Mouse (Mus musculus) kidney, embryonic 15.5 days (tissue): ENCODE measurements around the gene 1700016D06Rik. TPM values are rescaled to one million over a fixed set of nuclear protein-coding genes. Genes with fewer than 3 reads are reported as not detected.

Experiments used
- ATAC-seq: fragments of 200-750 bp; cut with Nextera tagmentation; replicated peaks from 2 replicates; pipeline ENCODE4 v1.8.0; 2017; ENCODE audit warnings: moderate TSS enrichment; ENCODE audit not compliant: low FRiP score
- H3K27ac ChIP-seq: fragments of 300-500 bp; sonication (generic); 2 replicates; pipeline ENCODE4 v1.5.1; 2015; ENCODE audit warnings: mild to moderate bottlenecking, inconsistent platforms
- H3K27me3 ChIP-seq: fragments of 300-500 bp; sonication (generic); 2 replicates; pipeline ENCODE4 v1.6.1; 2015; ENCODE audit warnings: inconsistent platforms
- H3K36me3 ChIP-seq: fragments of 300-500 bp; sonication (generic); 2 replicates; pipeline ENCODE4 v1.6.1; 2015; ENCODE audit warnings: inconsistent platforms
- H3K4me1 ChIP-seq: fragments of 300-500 bp; sonication (generic); 2 replicates; pipeline ENCODE4 v1.6.1; 2015; ENCODE audit warnings: inconsistent platforms
- H3K4me2 ChIP-seq: fragments of 300-500 bp; sonication (generic); 2 replicates; pipeline ENCODE4 v1.6.1; 2015; ENCODE audit warnings: moderate library complexity, mild to moderate bottlenecking, inconsistent platforms
- H3K4me3 ChIP-seq: fragments of 300-500 bp; sonication (generic); replicated peaks from 2 replicates; pipeline ENCODE4 v1.5.1; 2015; ENCODE audit warnings: mild to moderate bottlenecking, inconsistent platforms
- H3K9ac ChIP-seq: fragments of 300-500 bp; sonication (generic); 2 replicates; pipeline ENCODE4 v1.6.1; 2015; ENCODE audit warnings: mild to moderate bottlenecking, inconsistent platforms
- H3K9me3 ChIP-seq: fragments of 300-500 bp; sonication (generic); replicated peaks from 2 replicates; pipeline ENCODE4 v1.6.1; 2016; ENCODE audit warnings: inconsistent platforms
- WGBS: fragments of 180-500 bp; shearing (Covaris S2); methylation state at CpG from one replicate; pipeline ENCODE4 v1.1.7; 2015; ENCODE audit warnings: mixed read lengths; 5-methylcytosine and 5-hydroxymethylcytosine counted together
- polyA plus RNA-seq: library from polyadenylated mRNA; unstranded; fragments of >200 nt; fragmentation: Nextera tagmentation; extraction: Ambion mirVana; gene quantifications from 2 replicates; pipeline ENCODE4 v1.2.1, GENCODE M21; 2015

Gene 1700016D06Rik
- polyA plus RNA-seq, 1 experiment from 2014 or later, result not detected

- 94% methylated on average over 5 of the region's 5 CpGs for WGBS
- no peaks in the 10 kb centered on the region for H3K9me3 ChIP-seq
- H3K36me3 ChIP-seq, result no peaks in the 10 kb centered on the region
- H3K27ac ChIP-seq, result no peak overlapping the region
- H3K4me2 ChIP-seq, result no peak overlapping the region
- no peak for ATAC-seq
- peaks cover 3% of the 10 kb centered on the region; the same call in 1 of the 2 replicates for H3K4me1 ChIP-seq
- no peak overlapping the region for H3K9ac ChIP-seq
- no peak overlapping the region for H3K4me3 ChIP-seq
- H3K27me3 ChIP-seq, result no peaks in the 10 kb centered on the region
These were observed 50.8 kb downstream of the 1700016D06Rik start for GRCm38 (mm10) chr8:11650021-11650420.

DNA sequence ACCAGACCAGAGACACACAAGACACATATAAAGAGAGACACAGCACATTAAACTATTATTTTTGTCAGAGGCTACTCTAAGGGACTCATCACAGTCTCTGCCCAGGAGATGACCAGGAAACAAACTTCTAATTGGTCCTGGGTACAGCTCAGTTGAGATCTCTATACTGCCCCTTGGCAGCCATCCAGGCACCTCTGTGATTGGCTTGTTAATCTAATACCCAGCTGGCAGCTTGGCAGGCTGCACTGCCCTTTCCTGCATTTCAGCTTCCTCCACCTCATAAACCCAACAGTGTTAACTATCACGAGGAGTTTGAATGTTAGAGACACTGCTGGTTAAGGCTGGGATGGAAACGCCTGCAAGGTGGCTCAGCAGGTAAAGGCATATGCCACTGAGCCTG lies 57.7 kb downstream of the 1700016D06Rik start:
- Histone ChIP-seq H3K9me3 (0 out of 2 replicates have a peak, but pooled peaks cover 3% of the 10 kb centered on the region), H3K4me1 (peaks cover 3% of the 10 kb centered on the region; the same call in 1 of the 2 replicates), H3K4me2 (no peak overlapping the region), H3K27me3 (no peaks in the 10 kb centered on the region), H3K4me3 (no peak overlapping the region), H3K27ac (no peak overlapping the region), H3K36me3 (0 out of 2 replicates have a peak, but pooled peaks cover 4% of the 10 kb centered on the region), H3K9ac (no peak overlapping the region)
- WGBS, result 87% methylated on average over 2 of the region's 2 CpGs
- ATAC-seq, result no peak

GRCm38 (mm10) chr8:11640606-11641005 lies 60.3 kb downstream of the 1700016D06Rik start:
- WGBS, result 49% methylated on average over 2 of the region's 2 CpGs
- ATAC-seq, result no peak

GRCm38 (mm10) chr8:11637531-11637930 lies 63.3 kb downstream of the 1700016D06Rik start:
- Histone ChIP-seq H3K27me3 (no peaks in the 10 kb centered on the region), H3K9ac (no peak overlapping the region), H3K4me2 (no peak overlapping the region), H3K4me1 (peaks cover 30% of the 10 kb centered on the region), H3K4me3 (no peak overlapping the region), H3K36me3 (peaks cover 7% of the 10 kb centered on the region), H3K27ac (no peak overlapping the region), H3K9me3 (0 out of 2 replicates have a peak, but pooled peaks cover 3% of the 10 kb centered on the region)
- no peak for ATAC-seq
- WGBS, result 92% methylated on average over 7 of the region's 7 CpGs

More at GRCm38 (mm10) chr8:11640606-11641005, 60.3 kb downstream of the 1700016D06Rik start:
- Histone ChIP-seq H3K4me3 (no peak overlapping the region), H3K9me3 (0 out of 2 replicates have a peak, but pooled peaks cover 3% of the 10 kb centered on the region), H3K27me3 (no peaks in the 10 kb centered on the region), H3K36me3 (0 out of 2 replicates have a peak, but pooled peaks cover 4% of the 10 kb centered on the region), H3K27ac (no peak overlapping the region), H3K4me2 (no peak overlapping the region), H3K4me1 (peaks cover 15% of the 10 kb centered on the region), H3K9ac (no peak overlapping the region)

DNA sequence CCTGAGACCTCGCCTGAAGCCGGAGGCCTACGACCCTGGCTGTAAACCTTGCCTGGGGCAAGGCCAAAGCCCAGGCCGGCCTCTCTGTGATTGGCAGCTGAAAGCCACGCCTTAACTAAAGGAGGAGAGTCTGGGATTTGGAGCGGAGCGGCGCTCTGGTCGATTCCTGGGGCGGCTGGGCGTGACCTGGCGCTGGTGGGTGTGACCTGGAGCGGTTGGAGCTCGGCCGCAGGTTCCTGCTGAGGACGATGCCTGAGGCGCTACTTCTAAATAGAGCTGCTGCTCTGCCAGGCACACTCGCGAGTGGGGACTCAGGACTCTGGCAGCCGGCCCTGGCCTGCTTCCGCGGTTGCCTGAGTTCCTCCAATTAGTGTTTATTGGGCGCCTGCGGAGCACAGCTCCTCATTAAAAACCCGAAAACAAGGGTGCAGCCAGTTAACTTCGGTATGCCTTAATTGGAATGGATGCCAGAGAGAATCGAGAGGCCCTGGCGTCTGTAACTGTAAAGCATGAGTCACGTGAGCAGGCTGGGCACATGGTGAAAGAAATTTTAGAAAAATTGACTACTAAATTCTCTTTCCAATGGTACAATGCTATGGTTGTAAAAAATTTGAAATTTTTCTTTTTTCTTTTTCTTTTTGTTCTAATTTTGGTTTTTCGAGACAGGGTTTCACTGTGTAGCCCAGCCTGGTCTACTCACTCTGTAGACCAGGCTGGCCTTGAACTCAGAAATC lies 64.4 kb downstream of the 1700016D06Rik start:
- Histone ChIP-seq H3K27ac (peak overlapping the region; percentile 100), H3K27me3 (no peaks in the 10 kb centered on the region), H3K4me2 (peak overlapping the region; percentile 67), H3K4me1 (peaks cover 37% of the 10 kb centered on the region), H3K36me3 (peaks cover 18% of the 10 kb centered on the region), H3K9ac (peak overlapping the region; percentile 96), H3K9me3 (0 out of 2 replicates have a peak, but pooled peaks cover 3% of the 10 kb centered on the region), H3K4me3 (peak overlapping the region; percentile 97)
- ATAC-seq, result peak; percentile 82
- 4% methylated on average over 30 of the region's 30 CpGs for WGBS

- H3K36me3 ChIP-seq, result peaks cover 23% of the 10 kb centered on the region
- under 1% methylated on average over 40 of the region's 40 CpGs for WGBS
- H3K27me3 ChIP-seq, result no peaks in the 10 kb centered on the region
- peak within 1 kb of the TSS; percentile 67 for H3K4me2 ChIP-seq
- H3K9ac ChIP-seq, result peak within 1 kb of the TSS; percentile 96
- peak; percentile 96 for ATAC-seq
- H3K9me3 ChIP-seq, result no peaks in the 10 kb centered on the region
- peak within 1 kb of the TSS; percentile 97 for H3K4me3 ChIP-seq
- peaks cover 43% of the 10 kb centered on the region for H3K4me1 ChIP-seq
- H3K27ac ChIP-seq, result peak within 1 kb of the TSS; percentile 100
These were observed 65.2 kb downstream of the 1700016D06Rik start, which contains the start of gene Ankrd10 for GRCm38 (mm10) chr8:11635611-11636081. TSS of gene Ankrd10 (minus strand) at chr8:11635757.

- peaks cover 43% of the 10 kb centered on the region for H3K4me1 ChIP-seq
- WGBS, result under 1% methylated on average over 69 of the region's 70 CpGs
- peak overlapping the region; percentile 100 for H3K27ac ChIP-seq
- H3K9ac ChIP-seq, result peak overlapping the region; percentile 96
- no peaks in the 10 kb centered on the region for H3K27me3 ChIP-seq
- H3K9me3 ChIP-seq, result no peaks in the 10 kb centered on the region
- peaks cover 28% of the 10 kb centered on the region for H3K36me3 ChIP-seq
- ATAC-seq, result peak; percentile 78
- peak overlapping the region; percentile 67 for H3K4me2 ChIP-seq
- peak overlapping the region; percentile 97 for H3K4me3 ChIP-seq
These were observed 65.8 kb downstream of the 1700016D06Rik start for GRCm38 (mm10) chr8:11635012-11635577.

DNA sequence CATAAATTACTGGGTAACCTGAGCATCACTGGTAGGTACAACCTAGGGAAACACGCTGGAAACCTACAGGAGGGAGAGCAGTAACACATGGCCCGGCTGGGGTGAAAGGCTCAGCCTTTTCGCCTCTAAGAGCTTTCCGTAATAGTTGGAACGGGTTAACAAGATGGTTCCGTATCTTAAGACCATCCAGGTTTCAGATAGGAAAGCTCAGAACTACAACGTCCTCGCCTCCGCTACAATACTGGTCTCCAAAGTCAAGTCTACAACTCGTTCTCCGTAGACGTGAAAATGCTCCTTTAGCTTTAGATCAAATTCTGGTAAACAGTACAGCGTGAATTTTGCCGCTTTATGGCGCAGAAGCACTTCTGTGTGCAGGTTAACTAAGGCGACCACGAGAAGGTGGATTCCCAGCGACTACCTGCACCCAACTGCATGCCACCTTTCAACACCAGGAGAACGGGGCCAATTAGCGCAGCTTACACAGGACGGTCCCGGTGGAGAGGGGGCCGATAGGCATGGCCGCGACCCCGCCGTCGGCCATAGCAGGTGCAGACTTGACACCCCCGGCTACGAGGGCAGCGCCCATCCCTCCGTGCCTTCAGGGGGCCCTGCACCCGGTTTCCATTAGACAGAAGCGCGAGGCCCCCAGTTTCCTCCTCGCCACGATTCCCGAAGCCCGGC lies 66.4 kb downstream of the 1700016D06Rik start:
- Histone ChIP-seq H3K4me3 (peak overlapping the region; percentile 97), H3K4me2 (peak overlapping the region; percentile 67), H3K27me3 (no peaks in the 10 kb centered on the region), H3K36me3 (peaks cover 34% of the 10 kb centered on the region), H3K9me3 (no peaks in the 10 kb centered on the region), H3K9ac (peak overlapping the region; percentile 96), H3K27ac (peak overlapping the region; percentile 100), H3K4me1 (peaks cover 43% of the 10 kb centered on the region)
- ATAC-seq, result no peak; the same call in 1 of the 2 replicates
- under 1% methylated on average over 39 of the region's 39 CpGs for WGBS

DNA sequence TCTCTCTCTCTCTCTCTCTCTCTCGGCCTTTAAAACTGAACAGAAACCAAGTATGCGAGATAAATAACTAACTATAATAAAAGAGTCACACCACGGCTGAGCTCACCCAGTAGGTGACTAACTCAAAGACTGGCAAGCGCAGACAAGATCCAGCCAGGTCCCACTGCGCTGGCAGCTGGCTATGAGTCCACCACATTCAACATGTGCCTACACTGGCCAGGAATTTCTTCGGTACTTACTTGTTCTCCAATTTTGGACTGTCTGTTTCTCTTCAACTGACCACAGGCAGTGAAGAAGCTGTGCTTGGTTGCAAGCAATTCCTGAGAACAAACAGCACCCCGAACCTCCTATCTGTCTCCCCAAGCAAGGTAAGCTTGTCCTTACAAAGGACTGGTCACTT lies 67.4 kb downstream of the 1700016D06Rik start:
- peak overlapping the region; percentile 96; the same call in 1 of the 2 replicates for H3K9ac ChIP-seq
- peaks cover 43% of the 10 kb centered on the region for H3K4me1 ChIP-seq
- peak overlapping the region; percentile 97 for H3K4me3 ChIP-seq
- no peaks in the 10 kb centered on the region for H3K27me3 ChIP-seq
- no peaks in the 10 kb centered on the region for H3K9me3 ChIP-seq
- WGBS, result 45% methylated on average over 7 of the region's 7 CpGs
- 0 out of 2 replicates have a peak overlapping the region, but pooled peaks have one; percentile 100 for H3K27ac ChIP-seq
- H3K36me3 ChIP-seq, result peaks cover 44% of the 10 kb centered on the region
- H3K4me2 ChIP-seq, result peak overlapping the region; percentile 67
- no peak for ATAC-seq

DNA sequence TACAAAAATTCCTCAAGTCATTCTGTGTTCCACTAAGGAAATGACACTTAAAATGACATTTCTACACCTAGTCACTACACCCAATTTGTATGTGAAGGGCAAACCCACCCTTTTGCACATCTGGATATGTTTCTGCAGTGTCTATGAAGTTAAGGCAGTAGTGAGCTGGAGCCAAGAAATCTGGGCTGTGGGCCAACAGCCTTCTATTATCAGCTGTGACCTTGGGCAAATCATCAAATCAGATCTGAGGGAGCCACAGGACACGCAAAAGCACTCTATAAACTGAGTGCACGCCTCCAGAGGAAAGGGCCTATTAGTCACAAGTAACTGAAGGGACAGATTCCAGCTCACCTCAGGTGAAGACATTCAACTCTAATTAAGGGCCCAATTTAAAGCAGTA lies 68.5 kb downstream of the 1700016D06Rik start:
- H3K4me2 ChIP-seq, result peak overlapping the region; percentile 67
- 20% methylated on average over 2 of the region's 2 CpGs for WGBS
- H3K27ac ChIP-seq, result no peak overlapping the region
- peaks cover 43% of the 10 kb centered on the region for H3K4me1 ChIP-seq
- peaks cover 52% of the 10 kb centered on the region for H3K36me3 ChIP-seq
- no peaks in the 10 kb centered on the region for H3K9me3 ChIP-seq
- H3K4me3 ChIP-seq, result no peak overlapping the region
- H3K9ac ChIP-seq, result no peak overlapping the region
- ATAC-seq, result no peak
- H3K27me3 ChIP-seq, result no peaks in the 10 kb centered on the region

- no peak for ATAC-seq
- Histone ChIP-seq H3K27ac (no peak overlapping the region), H3K4me3 (no peak overlapping the region), H3K9ac (no peak overlapping the region), H3K4me1 (peaks cover 29% of the 10 kb centered on the region), H3K4me2 (no peak overlapping the region), H3K36me3 (peaks cover 77% of the 10 kb centered on the region), H3K27me3 (no peaks in the 10 kb centered on the region), H3K9me3 (no peaks in the 10 kb centered on the region)
- WGBS, result 72% methylated on average over 5 of the region's 5 CpGs
These were observed 71.7 kb downstream of the 1700016D06Rik start for GRCm38 (mm10) chr8:11629206-11629605.
